Mouse (Mus musculus) cerebellum, postnatal 25 days (tissue): ENCODE data around the gene H2al1m.
"Not testable (repeated sequence)": the region's sequence is repeated elsewhere in the genome, so short reads cannot be mapped to it uniquely, and the experiment has no call there.

ENCODE experiments used
- DNase-seq, 2 experiments: peaks; one replicate each; pipeline ENCODE4 v3.0.0; 2021; ENCODE audit warnings: mixed read lengths in 2 of 2

The H2al1m gene

GRCm38 (mm10) chrX:9283464-9283863 lies at the start of gene H2al1m:
TSS of gene H2al1m (plus strand) at chrX:9283764.
- DNase-seq: not testable (repeated sequence)

DNA sequence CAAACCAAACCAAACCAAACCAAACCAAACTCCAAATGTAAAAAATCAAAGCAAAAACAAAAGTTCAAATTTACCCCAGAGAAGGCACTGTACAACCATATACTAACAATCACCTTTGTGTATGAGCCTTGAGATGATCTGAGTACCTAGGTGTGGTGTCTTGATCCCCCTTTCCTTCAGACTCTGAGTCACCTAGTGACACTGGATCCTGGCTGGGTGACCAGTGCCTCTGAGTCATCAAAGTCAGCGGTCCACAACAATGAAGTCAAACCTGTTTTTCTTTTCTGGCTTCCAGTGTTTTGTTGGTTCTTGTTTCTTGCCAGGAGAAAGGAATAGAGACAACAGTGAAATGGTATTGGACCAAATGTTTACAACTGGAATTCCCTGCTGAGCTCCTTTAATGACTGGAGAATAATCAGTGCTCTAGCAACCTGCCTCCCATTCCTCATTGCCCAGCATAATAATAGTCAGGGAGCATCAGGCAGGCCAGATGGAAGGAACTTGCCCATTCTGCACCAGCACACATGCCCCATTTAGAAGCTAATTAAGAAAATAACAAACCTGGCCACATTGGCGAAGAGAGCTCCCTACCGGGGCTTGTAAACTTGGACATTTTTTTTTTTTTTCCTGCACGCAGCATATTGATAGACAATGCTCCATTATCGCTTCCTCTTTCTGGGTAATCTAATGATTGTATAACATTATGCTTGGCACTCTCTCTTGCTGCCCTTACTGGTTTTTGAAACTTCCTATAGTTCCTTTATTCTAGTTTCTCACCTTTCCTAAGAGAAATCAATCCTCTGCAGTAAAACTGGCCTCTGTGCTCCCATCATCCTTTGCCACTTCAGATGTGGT lies 42.6 kb upstream of the H2al1m start:
- DNase-seq: peak; percentile 48 to 65

GRCm38 (mm10) chrX:9243381-9243864 lies 40.1 kb upstream of the H2al1m start:
- peak; percentile 37 to 51 for DNase-seq

DNA sequence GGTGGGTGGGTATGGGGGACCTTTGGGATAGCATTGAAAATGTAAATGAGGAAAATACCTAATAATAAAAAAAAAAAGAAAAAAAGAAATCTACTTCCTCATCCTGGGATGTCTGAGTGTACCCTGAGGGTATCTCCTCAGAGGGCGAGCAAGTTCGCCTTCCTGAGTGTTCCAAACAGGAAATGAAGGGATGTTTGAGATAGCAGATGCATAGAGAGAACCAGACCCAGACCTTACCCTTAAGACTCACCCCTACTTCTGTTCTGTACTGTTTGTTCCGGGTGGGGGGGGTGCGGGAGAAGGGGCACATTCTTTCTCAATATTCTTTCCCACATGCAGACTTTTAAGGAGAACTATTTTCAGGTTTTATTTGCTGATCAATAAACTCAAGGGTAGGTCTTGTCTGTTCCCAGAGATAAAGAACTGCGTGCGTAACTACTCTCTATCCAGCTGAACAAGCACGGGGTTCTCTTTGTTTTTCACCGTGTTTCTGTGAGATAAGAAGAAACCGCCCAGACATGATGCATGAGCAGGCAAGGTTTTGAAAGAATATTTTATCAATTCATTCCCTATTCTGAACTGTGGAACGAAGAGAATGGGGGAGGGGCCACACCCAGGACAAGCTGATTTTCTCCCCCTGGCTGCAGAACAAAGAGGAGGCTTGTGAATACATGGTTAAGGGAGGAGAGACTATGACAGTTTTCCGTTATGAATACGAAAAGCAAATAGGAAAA lies 38.8 kb upstream of the H2al1m start:
- no peak for DNase-seq

DNA sequence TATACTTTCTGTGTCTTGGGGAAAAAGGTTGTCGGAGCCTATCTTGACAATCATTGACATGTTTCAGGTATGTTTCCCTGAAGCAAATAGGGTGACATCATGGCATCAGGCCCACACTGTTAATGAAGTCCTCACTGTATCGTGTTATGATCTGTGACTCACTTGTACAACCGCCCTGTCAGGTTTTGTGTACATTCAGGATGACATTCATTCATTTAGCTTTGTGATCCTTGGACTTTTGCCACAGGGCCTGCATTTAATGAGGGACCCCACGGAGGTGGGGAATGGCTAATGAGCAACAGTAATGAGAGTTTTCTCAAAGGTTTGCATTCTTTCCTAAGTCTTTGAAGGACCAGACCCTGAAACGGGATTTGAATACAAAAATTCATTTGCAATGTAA lies 34.7 kb upstream of the H2al1m start:
- DNase-seq: no peak

GRCm38 (mm10) chrX:9253990-9254389 lies 29.6 kb upstream of the H2al1m start:
- DNase-seq: no peak

- DNase-seq: no peak
These were observed 28.7 kb upstream of the H2al1m start for GRCm38 (mm10) chrX:9254901-9255300.

- DNase-seq: no peak
These were observed 26.8 kb upstream of the H2al1m start, which contains the start of gene Gm14862 for GRCm38 (mm10) chrX:9256766-9257165. TSS of gene Gm14862 (minus strand) at chrX:9256899.

DNA sequence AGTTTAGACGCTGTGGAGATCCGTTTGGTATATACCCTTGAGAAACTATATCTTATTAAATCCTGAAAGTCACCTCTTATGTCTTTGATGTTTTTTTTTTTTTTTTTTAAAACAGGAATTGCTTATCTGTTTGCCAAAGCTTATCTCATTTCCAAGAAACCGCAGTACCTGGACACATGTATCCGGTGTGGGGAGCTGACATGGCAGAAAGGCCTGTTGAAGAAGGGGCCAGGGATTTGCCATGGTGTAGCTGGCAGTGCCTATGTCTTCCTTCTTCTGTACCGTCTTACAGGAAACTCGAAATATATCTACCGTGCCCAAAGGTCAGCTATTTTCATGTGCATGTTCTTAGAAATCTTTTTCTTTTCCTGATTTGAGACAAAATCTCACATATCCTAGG lies 25.7 kb upstream of the H2al1m start:
- no peak for DNase-seq

DNA sequence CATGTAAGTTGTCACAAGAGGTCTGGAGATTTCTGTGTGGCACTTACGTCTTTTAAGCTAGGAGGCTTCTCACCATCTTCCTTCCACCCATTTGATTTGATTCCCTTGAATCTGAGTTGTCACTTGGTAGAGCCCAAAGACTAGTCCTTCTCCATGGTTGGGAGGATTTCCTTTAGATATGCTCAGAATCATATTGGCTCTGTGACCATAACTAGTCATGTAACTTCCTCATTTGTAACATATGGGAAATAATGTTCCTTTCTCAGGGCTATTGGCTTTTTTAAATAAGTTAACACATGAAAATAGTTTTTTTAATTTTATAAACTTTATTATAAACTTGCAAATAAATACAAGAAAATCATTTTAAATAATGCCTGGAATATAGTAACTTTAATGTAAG lies 24.3 kb upstream of the H2al1m start:
- no peak for DNase-seq

- DNase-seq: peak; percentile 42 to 65
These were observed 12.5 kb upstream of the H2al1m start for GRCm38 (mm10) chrX:9271112-9271511.

DNA sequence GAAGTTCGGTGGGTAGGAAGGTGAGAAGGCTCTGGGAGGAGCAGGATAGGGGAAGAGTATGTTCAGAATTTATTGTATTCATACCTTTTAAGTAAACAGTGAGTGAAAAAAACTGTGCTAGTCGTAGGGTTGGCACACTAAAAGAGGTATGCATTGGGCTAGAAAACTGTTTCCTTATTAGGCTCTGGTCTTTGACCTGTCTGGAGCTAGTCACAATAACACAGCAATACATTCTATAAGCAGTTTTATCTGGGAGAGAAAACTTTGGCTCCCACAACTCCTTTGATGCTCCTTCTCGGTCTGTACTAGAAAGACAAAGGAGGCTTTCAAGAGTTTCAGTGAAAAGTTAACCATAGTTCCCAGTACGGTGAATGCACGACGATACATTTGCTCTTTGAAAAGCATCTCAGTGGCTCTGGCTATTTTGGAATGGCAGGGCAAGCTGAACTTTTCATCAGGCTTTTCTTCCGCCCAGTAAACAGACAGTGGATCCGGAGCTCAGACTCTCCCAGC lies 11.6 kb upstream of the H2al1m start:
- no peak for DNase-seq

GRCm38 (mm10) chrX:9272460-9273361 lies 10.9 kb upstream of the H2al1m start, which contains the start of gene Xk:
TSS of gene Xk (plus strand) at chrX:9272756.
- peak; percentile 75 to 85 for DNase-seq

GRCm38 (mm10) chrX:9273377-9274002 lies 10.1 kb upstream of the H2al1m start:
- no peak for DNase-seq

DNA sequence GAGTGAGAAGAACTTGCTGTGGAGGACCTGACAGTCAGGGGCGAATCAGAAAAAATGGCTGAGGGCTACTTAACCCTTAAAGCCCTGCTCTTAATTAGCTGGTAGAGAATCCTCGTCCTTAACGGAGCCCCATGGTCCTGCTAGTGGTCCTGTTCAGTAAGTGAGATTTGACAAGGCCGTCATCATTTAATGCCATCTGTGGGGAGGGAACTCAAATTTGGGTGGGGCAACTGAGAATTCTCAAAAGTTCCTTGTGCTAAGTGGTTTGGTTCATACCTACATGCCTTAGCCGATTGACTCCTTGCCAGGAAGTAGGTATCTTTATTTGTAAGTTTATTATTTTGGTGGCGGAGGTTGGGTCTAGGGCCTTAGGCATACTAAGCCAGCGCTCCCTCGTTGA lies 9.2 kb upstream of the H2al1m start:
- no peak for DNase-seq

- not testable (repeated sequence) for DNase-seq
These were observed 9.7 kb downstream of the H2al1m start for GRCm38 (mm10) chrX:9293140-9293829.

GRCm38 (mm10) chrX:9298413-9298864 lies 14.9 kb downstream of the H2al1m start:
- no peak for DNase-seq

DNA sequence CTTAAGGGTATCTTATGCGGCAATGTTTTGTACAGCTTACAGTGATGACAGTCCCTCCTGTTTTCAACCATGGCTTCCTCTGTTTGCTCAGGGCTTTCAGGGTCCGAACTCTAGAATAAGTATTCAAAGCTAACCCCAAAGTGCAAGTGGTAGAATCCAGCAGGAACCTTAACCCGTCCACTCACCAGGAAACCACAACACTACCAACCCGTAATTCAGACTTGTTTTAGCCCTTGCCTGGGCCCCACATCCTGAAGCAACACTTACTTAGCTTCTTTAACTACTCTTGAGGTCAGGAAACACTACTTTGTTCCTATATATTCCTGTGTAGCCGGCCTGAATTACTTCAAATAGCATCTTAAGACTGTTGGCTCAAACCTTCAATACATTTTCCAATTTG lies 19.2 kb downstream of the H2al1m start:
- DNase-seq: no peak

- DNase-seq: no peak
These were observed 19.9 kb downstream of the H2al1m start for GRCm38 (mm10) chrX:9303455-9303854.

DNA sequence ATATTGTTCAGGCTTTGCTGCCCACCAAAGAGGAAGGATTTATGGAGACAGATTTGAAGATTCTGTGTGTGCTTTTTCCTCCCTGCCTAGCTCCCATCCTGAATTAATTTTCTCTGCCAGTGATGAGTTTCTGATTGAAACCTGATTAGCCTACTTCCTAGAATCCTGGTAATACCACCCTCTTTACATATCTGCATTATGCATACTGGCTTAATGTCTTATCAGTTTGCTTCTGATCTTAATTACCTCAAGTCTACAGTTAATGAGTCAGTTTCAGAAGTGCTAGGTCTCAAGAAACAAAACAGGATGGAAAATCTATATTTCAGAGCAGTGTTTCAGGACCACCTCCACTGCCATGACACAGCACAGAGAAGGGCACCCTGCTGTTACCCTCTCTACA lies 32.9 kb downstream of the H2al1m start:
- not testable (repeated sequence) for DNase-seq

DNA sequence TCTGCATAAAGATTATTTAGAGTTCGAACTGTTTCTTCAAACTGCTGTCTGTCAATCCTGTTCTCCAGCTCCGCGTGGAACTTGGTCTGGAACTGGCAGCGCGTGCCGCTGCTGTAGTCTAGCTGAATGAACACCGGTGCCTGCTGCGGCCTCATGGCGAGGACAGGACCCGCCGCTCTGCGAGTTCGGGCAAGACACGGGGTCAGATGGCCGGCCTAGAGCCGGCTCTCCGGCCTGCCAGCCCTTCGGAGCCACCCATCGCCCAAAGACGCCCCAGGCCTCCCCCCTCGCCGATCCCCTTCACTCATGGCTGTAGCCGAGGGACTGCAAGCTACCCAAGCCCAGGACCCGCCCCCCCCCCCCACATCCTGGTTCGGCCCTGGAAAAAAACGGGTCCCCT lies 44.4 kb downstream of the H2al1m start:
- not testable (repeated sequence) for DNase-seq
